Mouse (Mus musculus) midbrain, postnatal 0 days (tissue): Measurements from ENCODE around the gene Sptbn1. TPM values are rescaled to one million over a fixed set of nuclear protein-coding genes. Genes with fewer than 3 reads are reported as not detected.

Experiments used
- ATAC-seq: fragments of 200-750 bp; cut with Nextera tagmentation; 2 replicates; pipeline ENCODE4 v1.8.0; 2017; ENCODE audit warnings: moderate number of reproducible peaks, mild to moderate bottlenecking, moderate TSS enrichment, moderate library complexity; ENCODE audit not compliant: low FRiP score
- DNase-seq: peaks from one replicate; pipeline ENCODE4 v3.0.0-alpha.2; 2015; ENCODE audit warnings: low spot score
- H3K27ac ChIP-seq: fragments of 300-500 bp; sonication (generic); 2 replicates; pipeline ENCODE4 v1.5.1; 2014; ENCODE audit warnings: low read depth, mild to moderate bottlenecking, low read length, mixed read lengths
- H3K27me3 ChIP-seq: fragments of 300-500 bp; sonication (generic); 2 replicates; pipeline ENCODE4 v1.6.1; 2014; ENCODE audit warnings: low read length, control low read depth, mixed read lengths; ENCODE audit not compliant: insufficient read depth
- H3K36me3 ChIP-seq: fragments of 300-500 bp; sonication (generic); 2 replicates; pipeline ENCODE4 v1.6.1; 2014; ENCODE audit warnings: low read length, control low read depth, mixed read lengths; ENCODE audit not compliant: insufficient read depth
- H3K4me1 ChIP-seq: fragments of 300-500 bp; sonication (generic); 2 replicates; pipeline ENCODE4 v1.6.1; 2014; ENCODE audit warnings: mild to moderate bottlenecking, control low read depth, antibody characterized with exemption, low read length, mixed read lengths; ENCODE audit not compliant: insufficient read depth
- H3K4me2 ChIP-seq: fragments of 300-500 bp; sonication (generic); 2 replicates; pipeline ENCODE4 v1.6.1; 2014; ENCODE audit warnings: low read depth, mild to moderate bottlenecking, low read length, mixed read lengths; ENCODE audit not compliant: poor library complexity, severe bottlenecking
- H3K4me3 ChIP-seq: fragments of 300-500 bp; sonication (generic); 2 replicates; pipeline ENCODE4 v1.5.1; 2014; ENCODE audit warnings: low read depth, mild to moderate bottlenecking, low read length, moderate library complexity
- H3K9ac ChIP-seq: fragments of 300-500 bp; sonication (generic); replicated peaks from 2 replicates; pipeline ENCODE4 v1.6.1; 2014; ENCODE audit warnings: mild to moderate bottlenecking, low read length, moderate library complexity, mixed read lengths; ENCODE audit not compliant: poor library complexity, severe bottlenecking
- H3K9me3 ChIP-seq: fragments of 300-500 bp; sonication (generic); 2 replicates; pipeline ENCODE4 v1.6.1; 2016; ENCODE audit warnings: low read length, control low read depth
- CTCF ChIP-seq: IDR thresholded peaks from 2 replicates; pipeline ENCODE4 v1.5.1; 2016; ENCODE audit warnings: antibody characterized with exemption, mild to moderate bottlenecking
- WGBS: fragments of 180-500 bp; shearing (Covaris S2); extraction: QIAGEN DNeasy Blood & Tissue Kit; methylation state at CpG from one replicate; pipeline ENCODE4 v1.1.7; 2014; 5-methylcytosine and 5-hydroxymethylcytosine counted together
- polyA plus RNA-seq: library from polyadenylated mRNA; unstranded; fragments of >200 nt; fragmentation: Nextera tagmentation; extraction: Ambion mirVana; gene quantifications from 2 replicates; pipeline ENCODE4 v1.2.1, GENCODE M21; 2015
- total RNA-seq: library from RNA; depleted of rRNA; stranded (reverse); fragments of >200 nt; gene quantifications from 2 replicates; pipeline ENCODE4 v1.2.3, GENCODE M21; 2014; rRNA removed

Sptbn1 gene
- total and polyA plus RNA-seq, 2 experiments from 2014 or later = 173 to 294 TPM

- Histone ChIP-seq H3K4me3 (no peak overlapping the region), H3K9me3 (no peaks in the 10 kb centered on the region), H3K4me2 (no peak overlapping the region), H3K4me1 (no peaks in the 10 kb centered on the region), H3K9ac (no peak overlapping the region), H3K27me3 (no peaks in the 10 kb centered on the region), H3K27ac (no peak overlapping the region), H3K36me3 (peaks cover 18% of the 10 kb centered on the region)
- DNase-seq (no peak), ATAC-seq (no peak)
- 88% methylated on average over 6 of the region's 6 CpGs for WGBS
- no peak for TF ChIP-seq CTCF
Observed at GRCm38 (mm10) chr11:30095212-30095773, 172.7 kb downstream of the Sptbn1 start.

DNA sequence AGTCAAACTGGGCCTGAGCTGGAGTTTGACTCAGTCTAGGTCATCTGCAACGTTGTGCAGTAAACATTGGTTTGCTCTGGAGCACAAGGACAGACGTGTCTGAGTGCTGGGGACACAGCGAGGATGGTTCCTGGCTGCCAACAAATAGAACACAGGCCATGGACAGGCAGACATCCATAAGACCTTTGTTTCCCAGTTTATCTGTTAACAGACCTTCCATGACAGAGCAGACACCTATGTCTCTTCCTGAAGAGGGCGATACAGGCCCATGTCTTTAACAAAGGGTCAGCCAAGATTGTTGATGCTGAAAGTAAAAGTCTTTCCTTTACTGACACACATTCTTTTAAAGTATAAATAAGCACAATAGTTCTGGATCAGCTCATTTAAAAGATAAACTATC lies 176.1 kb downstream of the Sptbn1 start:
- no peaks in the 10 kb centered on the region for H3K36me3 ChIP-seq
- H3K4me3 ChIP-seq = no peak overlapping the region
- no peak for ATAC-seq
- H3K4me2 ChIP-seq = no peak overlapping the region
- no peaks in the 10 kb centered on the region for H3K27me3 ChIP-seq
- H3K4me1 ChIP-seq = no peaks in the 10 kb centered on the region
- H3K9ac ChIP-seq = no peak overlapping the region
- H3K27ac ChIP-seq = no peak overlapping the region
- no peaks in the 10 kb centered on the region for H3K9me3 ChIP-seq
- 62% methylated on average over 4 of the region's 4 CpGs for WGBS
- DNase-seq = peak; percentile 28
- TF ChIP-seq CTCF = peak; percentile 61

- Histone ChIP-seq H3K27me3 (no peaks in the 10 kb centered on the region), H3K4me2 (no peak overlapping the region), H3K9me3 (no peaks in the 10 kb centered on the region), H3K9ac (no peak overlapping the region), H3K4me3 (no peak overlapping the region), H3K36me3 (no peaks in the 10 kb centered on the region), H3K4me1 (no peaks in the 10 kb centered on the region), H3K27ac (no peak overlapping the region)
- no peak for ATAC-seq
- no peak for TF ChIP-seq CTCF
- DNase-seq = no peak
Observed at GRCm38 (mm10) chr11:30085114-30085513, 182.9 kb downstream of the Sptbn1 start.

DNA sequence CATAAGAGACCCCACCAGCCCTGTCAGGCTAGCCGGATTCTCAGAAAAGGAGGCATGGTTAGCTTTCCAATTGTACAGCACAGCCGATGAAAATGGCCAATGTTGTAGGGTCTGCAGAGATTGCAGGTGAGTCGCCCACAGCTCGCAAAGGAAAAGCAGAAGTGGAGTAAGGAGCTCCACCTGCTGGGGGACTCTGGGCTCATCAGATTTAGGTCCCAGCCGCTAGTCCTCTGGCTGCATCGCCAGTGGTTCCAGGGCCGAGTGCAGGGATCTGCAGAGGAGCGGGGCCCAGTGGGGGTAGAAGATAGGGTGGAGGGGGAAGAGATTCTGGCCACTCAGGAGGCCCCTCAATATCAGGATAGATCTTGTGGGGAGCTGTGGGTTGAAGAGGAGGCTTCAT lies 210.7 kb downstream of the Sptbn1 start:
- TF ChIP-seq CTCF = peak; percentile 54

More for the DNA sequence above, 210.7 kb downstream of the Sptbn1 start:
- Histone ChIP-seq H3K9me3 (no peaks in the 10 kb centered on the region), H3K27me3 (no peaks in the 10 kb centered on the region), H3K4me3 (no peak overlapping the region), H3K9ac (no peak overlapping the region), H3K4me2 (no peak overlapping the region), H3K4me1 (no peaks in the 10 kb centered on the region), H3K36me3 (no peaks in the 10 kb centered on the region), H3K27ac (no peak overlapping the region)
- ATAC-seq = no peak
- DNase-seq = peak; percentile 5
- 51% methylated on average over 8 of the region's 8 CpGs for WGBS

Other genes with a start within 250 kb of the Sptbn1 start
- 20.1 and 20.2 TPM in 2 replicates for gene Eml6, start 242.1 kb downstream of the Sptbn1 start, total RNA-seq
- gene Eml6, start 242.1 kb downstream of the Sptbn1 start, polyA plus RNA-seq = 3.7 and 4.8 TPM in 2 replicates
- not detected in 2 replicates for gene 4930505A04Rik, start 203.7 kb upstream of the Sptbn1 start, total RNA-seq
- gene 4930505A04Rik, start 203.7 kb upstream of the Sptbn1 start, polyA plus RNA-seq = 0.28 and 0.32 TPM in 2 replicates